Mouse (Mus musculus) MEL (cell line): Measurements from ENCODE around the gene Ptbp2. TPM values are rescaled to one million over a fixed set of nuclear protein-coding genes. Genes with fewer than 3 reads are reported as not detected.
A peak's percentile ranks its signal among the peaks of the same experiment; 100 is the strongest.

Experiments
- DNase-seq: peaks from one replicate; pipeline ENCODE4 v3.0.0; 2011; ENCODE audit warnings: low read depth, low spot score
- H3K27ac ChIP-seq: 2 replicates; pipeline ENCODE4 v1.5.1; 2012; ENCODE audit warnings: low read depth, mild to moderate bottlenecking, control low read depth, low read length, moderate library complexity; ENCODE audit not compliant: control insufficient read depth
- H3K27me3 ChIP-seq, 2 experiments: fragments of 150-350 bp in 1 of 2; sonication (generic) in 1 of 2; 2 replicates each; pipeline ENCODE4 v1.6.1; 2012; ENCODE audit warnings: low read length in 2 of 2, mild to moderate bottlenecking in 2 of 2, improper control_type of control experiment in 1 of 2, moderate library complexity in 1 of 2; ENCODE audit not compliant: insufficient read depth in 2 of 2, control insufficient read depth in 1 of 2
- H3K36me3 ChIP-seq, 2 experiments: 2 replicates each; pipeline ENCODE4 v1.6.1; 2012 to 2014; ENCODE audit warnings: low read length in 2 of 2, improper control_type of control experiment in 1 of 2, inconsistent platforms in 1 of 2, mild to moderate bottlenecking in 1 of 2; ENCODE audit not compliant: insufficient read depth in 2 of 2, control insufficient read depth in 1 of 2
- H3K4me1 ChIP-seq, 2 experiments: fragments of 150-350 bp in 1 of 2; sonication (generic) in 1 of 2; 2 replicates each; pipeline ENCODE4 v1.6.1; 2012; ENCODE audit warnings: low read length in 2 of 2, improper control_type of control experiment in 1 of 2, mild to moderate bottlenecking in 1 of 2; ENCODE audit not compliant: insufficient read depth in 2 of 2, control insufficient read depth in 1 of 2
- H3K4me3 ChIP-seq, 2 experiments: fragments of 150-350 bp in 1 of 2; sonication (generic) in 1 of 2; 2 replicates each; pipeline ENCODE4 v1.5.1; 2012; ENCODE audit warnings: low read depth in 2 of 2, low read length in 2 of 2, mild to moderate bottlenecking in 2 of 2, moderate library complexity in 2 of 2, control low read depth in 1 of 2, improper control_type of control experiment in 1 of 2; ENCODE audit not compliant: control insufficient read depth in 1 of 2, insufficient read depth in 1 of 2
- H3K79me2 ChIP-seq: 2 replicates; pipeline ENCODE4 v1.6.1; 2012; ENCODE audit warnings: mild to moderate bottlenecking, low read length, moderate library complexity; ENCODE audit not compliant: control insufficient read depth, poor library complexity, insufficient read depth
- H3K9ac ChIP-seq: 2 replicates; pipeline ENCODE4 v1.6.1; 2012; ENCODE audit warnings: low read depth, mild to moderate bottlenecking, control low read depth, low read length, moderate library complexity; ENCODE audit not compliant: control insufficient read depth, poor library complexity, severe bottlenecking
- H3K9me3 ChIP-seq: fragments of 150-350 bp; sonication (generic); replicated peaks from 2 replicates; pipeline ENCODE4 v1.6.1; 2012; ENCODE audit warnings: mild to moderate bottlenecking, low read length, improper control_type of control experiment, moderate library complexity; ENCODE audit not compliant: insufficient read depth
- BHLHE40 ChIP-seq: IDR thresholded peaks from 2 replicates; pipeline ENCODE4 v1.6.1; 2012; ENCODE audit warnings: low read depth, mild to moderate bottlenecking, inconsistent platforms, low read length, improper control_type of control experiment, borderline replicate concordance
- CHD2 ChIP-seq: IDR thresholded peaks from 2 replicates; pipeline ENCODE4 v1.6.1; 2011; ENCODE audit warnings: low read length, improper control_type of control experiment
- E2F4 ChIP-seq: IDR thresholded peaks from 2 replicates; pipeline ENCODE4 v1.6.1; 2011; ENCODE audit warnings: low read depth, low read length, improper control_type of control experiment, borderline replicate concordance
- ETS1 ChIP-seq: IDR thresholded peaks from 2 replicates; pipeline ENCODE4 v1.6.1; 2012; ENCODE audit warnings: low read depth, mild to moderate bottlenecking, inconsistent platforms, low read length, improper control_type of control experiment, moderate library complexity
- GATA1 ChIP-seq: IDR thresholded peaks from 2 replicates; pipeline ENCODE4 v1.6.1; 2011; ENCODE audit warnings: low read depth, low read length, improper control_type of control experiment
- HCFC1 ChIP-seq: IDR thresholded peaks from 2 replicates; pipeline ENCODE4 v1.6.1; 2012; ENCODE audit warnings: low read depth, mild to moderate bottlenecking, inconsistent platforms, low read length, improper control_type of control experiment, moderate library complexity
- KAT2A ChIP-seq: conservative IDR thresholded peaks from 2 replicates; pipeline ENCODE4 v1.6.1; 2012; ENCODE audit warnings: low read depth, low read length, improper control_type of control experiment, inconsistent platforms
- MAFK ChIP-seq: IDR thresholded peaks from 2 replicates; pipeline ENCODE4 v1.6.1; 2011; ENCODE audit warnings: low read depth, mild to moderate bottlenecking, low read length, improper control_type of control experiment, borderline replicate concordance
- MAX ChIP-seq: IDR thresholded peaks from 2 replicates; pipeline ENCODE4 v1.6.1; 2011; ENCODE audit warnings: low read length, improper control_type of control experiment
- MAZ ChIP-seq: IDR thresholded peaks from 2 replicates; pipeline ENCODE4 v1.6.1; 2012; ENCODE audit warnings: low read depth, mild to moderate bottlenecking, inconsistent platforms, low read length, improper control_type of control experiment
- MXI1 ChIP-seq: IDR thresholded peaks from 2 replicates; pipeline ENCODE4 v1.6.1; 2011; ENCODE audit warnings: mild to moderate bottlenecking, low read depth, low read length, improper control_type of control experiment
- MYB ChIP-seq: IDR thresholded peaks from 2 replicates; pipeline ENCODE4 v1.6.1; 2011; ENCODE audit warnings: mild to moderate bottlenecking, low read depth, low read length, improper control_type of control experiment
- MYC ChIP-seq: IDR thresholded peaks from 2 replicates; pipeline ENCODE4 v1.6.1; 2011; ENCODE audit warnings: low read depth, mild to moderate bottlenecking, low read length, improper control_type of control experiment, moderate library complexity
- POLR2A ChIP-seq, 2 experiments: IDR thresholded peaks; 2 replicates each; pipeline ENCODE4 v1.6.1; 2011 to 2012; ENCODE audit warnings: low read length in 2 of 2, mild to moderate bottlenecking in 2 of 2, control low read depth in 1 of 2, improper control_type of control experiment in 1 of 2, low read depth in 1 of 2, moderate library complexity in 1 of 2; ENCODE audit not compliant: control insufficient read depth in 1 of 2, insufficient read depth in 1 of 2, poor library complexity in 1 of 2
- POLR2AphosphoS2 ChIP-seq: IDR thresholded peaks from 2 replicates; pipeline ENCODE4 v1.6.1; 2011; ENCODE audit warnings: low read length, improper control_type of control experiment
- POLR2AphosphoS5 ChIP-seq: IDR thresholded peaks from 2 replicates; pipeline ENCODE4 v1.6.1; 2012; ENCODE audit warnings: low read depth, borderline replicate concordance, mild to moderate bottlenecking, inconsistent platforms, low read length, moderate library complexity, mixed read lengths
- SMC3 ChIP-seq: IDR thresholded peaks from 2 replicates; pipeline ENCODE4 v1.6.1; 2011; ENCODE audit warnings: low read depth, low read length, improper control_type of control experiment
- TAL1 ChIP-seq: IDR thresholded peaks from 2 replicates; pipeline ENCODE4 v1.6.1; 2012; ENCODE audit warnings: mild to moderate bottlenecking, inconsistent platforms, low read length, moderate library complexity, mixed read lengths
- TBP ChIP-seq: IDR thresholded peaks from 2 replicates; pipeline ENCODE4 v1.8.0; 2011; ENCODE audit warnings: low read depth, low read length, improper control_type of control experiment
- UBTF ChIP-seq: IDR thresholded peaks from 2 replicates; pipeline ENCODE4 v1.6.1; 2012; ENCODE audit warnings: low read depth, mild to moderate bottlenecking, inconsistent platforms, low read length, improper control_type of control experiment, moderate library complexity, borderline replicate concordance; ENCODE audit not compliant: insufficient read depth
- USF2 ChIP-seq, 2 experiments: IDR thresholded peaks; 2 replicates each; pipeline ENCODE4 v1.6.1; 2011 to 2012; ENCODE audit warnings: improper control_type of control experiment in 2 of 2, low read length in 2 of 2, borderline replicate concordance in 1 of 2, inconsistent platforms in 1 of 2, low read depth in 1 of 2, mild to moderate bottlenecking in 1 of 2; ENCODE audit not compliant: insufficient read depth in 1 of 2
- ZC3H11A ChIP-seq: IDR thresholded peaks from 2 replicates; pipeline ENCODE4 v1.6.1; 2012; ENCODE audit warnings: low read depth, mild to moderate bottlenecking, inconsistent platforms, low read length, improper control_type of control experiment
- ZKSCAN1 ChIP-seq: IDR thresholded peaks from 2 replicates; pipeline ENCODE4 v1.6.1; 2012; ENCODE audit warnings: low read depth, mild to moderate bottlenecking, inconsistent platforms, low read length, improper control_type of control experiment, moderate library complexity
- ZNF384 ChIP-seq: IDR thresholded peaks from 2 replicates; pipeline ENCODE4 v1.6.1; 2012; ENCODE audit warnings: low read depth, mild to moderate bottlenecking, inconsistent platforms, low read length, improper control_type of control experiment
- polyA plus RNA-seq, 2 experiments: library from polyadenylated mRNA; stranded (reverse) in 1 of 2; unstranded in 1 of 2; fragments of >175 nt in 1 of 2; fragments of >200 nt in 1 of 2; gene quantifications; 2 replicates each; pipeline versions ENCODE4 v1.2.1 to v1.2.4; 2012; ENCODE audit warnings: low replicate concordance in 2 of 2, low read depth in 1 of 2; ENCODE audit not compliant: insufficient read length in 2 of 2, insufficient read depth in 1 of 2, missing spikeins in 1 of 2
- total RNA-seq: library from RNA; depleted of rRNA; stranded (reverse); fragments of 300-350 nt; gene quantifications from 2 replicates; pipeline ENCODE4 v1.2.3, GENCODE M21; 2012

Ptbp2 gene
- total and polyA plus RNA-seq, 3 experiments: 20.6 to 21.4 TPM; not detected in 1

DNA sequence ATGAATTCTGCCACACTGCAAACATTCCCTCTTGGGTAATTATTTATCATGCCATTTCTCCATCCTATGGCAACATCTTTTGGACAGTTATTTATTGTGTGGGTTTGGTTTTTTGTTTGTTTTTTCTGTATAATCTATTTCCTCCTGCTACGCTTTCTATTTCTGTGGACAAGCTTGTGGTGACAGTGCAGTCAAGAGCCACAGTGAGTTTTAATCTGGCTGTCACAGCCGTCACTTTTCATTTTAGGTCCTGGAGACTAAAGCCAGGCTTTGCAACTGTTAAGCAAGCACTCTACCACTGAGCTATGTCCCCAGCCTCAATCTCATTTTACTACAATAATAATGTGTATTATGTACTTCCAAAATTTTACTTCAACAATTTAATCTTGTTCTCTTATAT is 54.4 kb downstream of the Ptbp2 start:
- DNase-seq: no peak
- Histone ChIP-seq H3K4me1 (no peaks in the 10 kb centered on the region), H3K27me3 (no peaks in the 10 kb centered on the region), H3K9me3 (no peaks in the 10 kb centered on the region), H3K79me2 (no peaks in the 10 kb centered on the region), H3K4me3 (no peak overlapping the region), H3K36me3 (peaks cover 0 to 9% of the 10 kb centered on the region in 2 experiments; a peak in 2 of 4 replicates), H3K27ac (no peak overlapping the region), H3K9ac (no peak overlapping the region)
- TF ChIP-seq MAZ (no peak), TAL1 (peak; percentile 15; the same call in 1 of the 2 replicates), POLR2A (IDR thresholded peaks at IDR 0.05; ENCODE audit: control insufficient read depth in 1 of 2, insufficient read depth in 1 of 2, low read depth in 1 of 2, low read length in 2 of 2, poor library complexity in 1 of 2) (no peak), MAFK (no peak)

- Histone ChIP-seq H3K4me3 (no peak overlapping the region), H3K36me3 (no peaks in the 10 kb centered on the region), H3K27me3 (no peaks in the 10 kb centered on the region), H3K27ac (no peak overlapping the region), H3K9me3 (no peaks in the 10 kb centered on the region), H3K9ac (no peak overlapping the region), H3K79me2 (no peaks in the 10 kb centered on the region), H3K4me1 (no peaks in the 10 kb centered on the region)
- no peak for TF ChIP-seq SMC3
- TF ChIP-seq E2F4: no peak
- no peak for TF ChIP-seq GATA1
- no peak for TF ChIP-seq MAFK
- TF ChIP-seq MXI1: no peak
- TF ChIP-seq POLR2AphosphoS5: no peak
- TF ChIP-seq HCFC1: no peak
- TF ChIP-seq UBTF: no peak
- TF ChIP-seq CHD2: no peak
- TF ChIP-seq ZC3H11A: no peak
- TF ChIP-seq MAX: no peak
- no peak for TF ChIP-seq MYB
- no peak for DNase-seq
Measured at GRCm38 (mm10) chr3:119712066-119712465, 72.2 kb downstream of the Ptbp2 start.

DNA sequence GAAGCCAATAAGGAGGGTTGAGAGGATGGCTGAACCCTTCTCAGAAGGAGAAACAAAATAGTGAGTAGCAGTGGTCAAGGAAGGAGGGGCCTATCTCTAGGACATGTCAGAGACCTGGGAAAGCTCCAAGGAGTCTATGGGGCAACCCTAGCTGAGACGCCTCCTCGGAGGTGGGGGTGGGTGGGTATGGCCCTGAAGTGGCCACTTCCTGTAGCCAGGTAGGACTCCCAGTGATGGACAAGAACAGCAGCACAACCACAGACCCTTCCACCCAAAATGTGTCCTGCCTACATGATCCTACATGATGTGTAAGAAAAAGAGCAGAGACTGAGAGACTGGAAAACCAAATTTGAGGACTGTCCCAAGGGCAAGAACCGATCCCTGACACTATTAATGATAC is 72.8 kb downstream of the Ptbp2 start:
- DNase-seq: no peak
- H3K4me3 ChIP-seq: no peak overlapping the region
- H3K27ac ChIP-seq: no peak overlapping the region
- TF ChIP-seq POLR2A (IDR thresholded peaks at IDR 0.05; ENCODE audit: control insufficient read depth in 1 of 2, insufficient read depth in 1 of 2, low read depth in 1 of 2, low read length in 2 of 2, poor library complexity in 1 of 2) (no peak), ZKSCAN1 (no peak), BHLHE40 (no peak), KAT2A (no peak), MYC (no peak), USF2 (IDR thresholded peaks at IDR 0.05; ENCODE audit: borderline replicate concordance in 1 of 2, insufficient read depth in 1 of 2, low read depth in 1 of 2, low read length in 2 of 2) (no peak), MXI1 (no peak), ETS1 (no peak), TBP (no peak), ZNF384 (no peak), POLR2AphosphoS2 (no peak)
- H3K79me2 ChIP-seq: no peaks in the 10 kb centered on the region
- no peak overlapping the region for H3K9ac ChIP-seq
- H3K9me3 ChIP-seq: no peaks in the 10 kb centered on the region
- H3K36me3 ChIP-seq: no peaks in the 10 kb centered on the region
- no peaks in the 10 kb centered on the region for H3K27me3 ChIP-seq
- no peaks in the 10 kb centered on the region for H3K4me1 ChIP-seq
